Mouse (Mus musculus) stomach, postnatal 0 days (tissue): Measurements from ENCODE around the gene Begain.

Experiments
- CTCF ChIP-seq: IDR thresholded peaks from 2 replicates; pipeline ENCODE4 v1.5.1; 2016; ENCODE audit warnings: antibody characterized with exemption, low read depth, mild to moderate bottlenecking, moderate library complexity
- EP300 ChIP-seq: optimal IDR thresholded peaks from 2 replicates; pipeline ENCODE3; 2016; ENCODE audit warnings: antibody characterized with exemption

GRCm38 (mm10) chr12:109115161-109115560 lies 47.1 kb upstream of the Begain start:
- TF ChIP-seq CTCF: no peak
- no peak for TF ChIP-seq EP300
